Mouse (Mus musculus): ENCODE measurements around the gene Hoxb7. TPM values are rescaled to one million over a fixed set of nuclear protein-coding genes. Genes with fewer than 3 reads are reported as not detected.
A peak's percentile ranks its signal among the peaks of the same experiment; 100 is the strongest.

Hoxb7 gene
- polyA plus RNA-seq, 1 experiment from 2014 or later: 101 TPM

- Histone ChIP-seq H3K27ac (peak overlapping the region; percentile 100), H3K4me2 (replicated peaks) (peak overlapping the region; percentile 100), H3K4me3 (peak overlapping the region; percentile 99), H3K9me3 (no peaks in the 10 kb centered on the region), H3K36me3 (peaks cover 8% of the 10 kb centered on the region), H3K27me3 (replicated peaks) (no peaks in the 10 kb centered on the region), H3K9ac (peak overlapping the region; percentile 100), H3K4me1 (peaks cover 76% of the 10 kb centered on the region)
- 3% methylated on average over 4 of the region's 4 CpGs for WGBS
- no peak for ATAC-seq (ENCODE audit: low FRiP score, low read depth)
Measured at GRCm38 (mm10) chr11:96309288-96309687, 22.9 kb downstream of the Hoxb7 start.

DNA sequence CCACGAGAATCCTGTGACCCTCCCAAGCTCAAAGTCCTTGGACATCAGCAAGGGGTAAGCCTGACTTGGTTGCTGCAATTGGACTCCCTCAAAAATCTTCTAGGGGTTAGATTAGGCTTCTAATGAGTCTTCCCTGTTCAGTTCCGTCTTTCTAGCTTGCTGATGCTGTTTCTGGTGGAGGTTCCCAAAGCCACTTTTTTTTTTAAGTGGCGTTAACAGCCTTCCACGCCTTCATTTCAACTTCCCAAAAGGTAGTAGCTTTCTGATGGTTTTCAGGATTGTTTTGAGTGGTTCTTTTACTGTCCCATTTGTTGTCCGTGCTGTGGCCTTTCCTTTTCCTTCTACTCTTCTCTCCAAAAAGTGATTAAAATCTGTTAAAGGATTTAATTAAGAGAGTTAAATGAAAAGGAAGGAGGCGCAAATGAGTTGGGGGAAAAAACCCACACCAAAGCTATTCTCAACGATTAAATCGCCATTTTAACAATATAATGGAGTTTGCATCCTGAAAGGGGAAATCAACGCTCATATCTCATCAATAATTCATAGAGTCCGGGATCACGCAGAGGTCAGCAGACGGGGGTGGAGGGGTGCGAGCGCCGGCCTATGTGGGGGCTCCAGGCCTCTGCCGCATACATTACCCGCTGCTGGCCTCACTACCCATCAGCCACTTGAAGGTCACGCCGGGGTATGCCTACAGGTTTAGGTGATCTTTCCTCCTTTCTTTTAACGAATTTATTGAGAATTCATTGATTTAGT, 23.9 kb downstream of the Hoxb7 start:
- WGBS: 2% methylated on average over 20 of the region's 20 CpGs
- peak overlapping the region; percentile 100 for H3K4me2 ChIP-seq (replicated peaks)
- 0 out of 2 replicates have a peak, but pooled peaks have one; percentile 54 for ATAC-seq (ENCODE audit: low FRiP score, low read depth)
- H3K27me3 ChIP-seq (replicated peaks): no peaks in the 10 kb centered on the region
- peak overlapping the region; percentile 100 for H3K27ac ChIP-seq
- H3K9ac ChIP-seq: peak overlapping the region; percentile 100
- H3K36me3 ChIP-seq: peaks cover 3% of the 10 kb centered on the region
- H3K9me3 ChIP-seq: no peaks in the 10 kb centered on the region
- peaks cover 83% of the 10 kb centered on the region for H3K4me1 ChIP-seq
- peak overlapping the region; percentile 99 for H3K4me3 ChIP-seq

GRCm38 (mm10) chr11:96311097-96311496, 24.7 kb downstream of the Hoxb7 start:
- ATAC-seq (ENCODE audit: low FRiP score, low read depth): no peak
- no peaks in the 10 kb centered on the region for H3K9me3 ChIP-seq
- H3K9ac ChIP-seq: peak overlapping the region; percentile 100
- WGBS: 2% methylated on average over 6 of the region's 6 CpGs
- peak overlapping the region; percentile 99 for H3K4me3 ChIP-seq
- no peaks in the 10 kb centered on the region for H3K27me3 ChIP-seq (replicated peaks)
- H3K36me3 ChIP-seq: no peaks in the 10 kb centered on the region
- H3K27ac ChIP-seq: peak overlapping the region; percentile 100
- peaks cover 81% of the 10 kb centered on the region for H3K4me1 ChIP-seq
- peak overlapping the region; percentile 100 for H3K4me2 ChIP-seq (replicated peaks)

GRCm38 (mm10) chr11:96311520-96312417, 25.3 kb downstream of the Hoxb7 start:
- Histone ChIP-seq H3K27ac (peak overlapping the region; percentile 100), H3K4me2 (replicated peaks) (peak overlapping the region; percentile 100), H3K27me3 (replicated peaks) (no peaks in the 10 kb centered on the region), H3K9me3 (no peaks in the 10 kb centered on the region), H3K4me3 (peak overlapping the region; percentile 99), H3K4me1 (peaks cover 80% of the 10 kb centered on the region), H3K9ac (peak overlapping the region; percentile 100), H3K36me3 (no peaks in the 10 kb centered on the region)
- ATAC-seq (ENCODE audit: low FRiP score, low read depth): peak; percentile 55
- WGBS: under 1% methylated on average over 31 of the region's 31 CpGs

GRCm38 (mm10) chr11:96313134-96313533, 26.7 kb downstream of the Hoxb7 start:
- Histone ChIP-seq H3K9me3 (no peaks in the 10 kb centered on the region), H3K4me2 (replicated peaks) (peak overlapping the region; percentile 100), H3K27ac (peak overlapping the region; percentile 100), H3K36me3 (no peaks in the 10 kb centered on the region), H3K4me3 (peak overlapping the region; percentile 99), H3K9ac (peak overlapping the region; percentile 100), H3K27me3 (replicated peaks) (no peaks in the 10 kb centered on the region), H3K4me1 (peaks cover 76% of the 10 kb centered on the region)
- WGBS: 14% methylated on average over 2 of the region's 2 CpGs
- no peak for ATAC-seq (ENCODE audit: low FRiP score, low read depth)

DNA sequence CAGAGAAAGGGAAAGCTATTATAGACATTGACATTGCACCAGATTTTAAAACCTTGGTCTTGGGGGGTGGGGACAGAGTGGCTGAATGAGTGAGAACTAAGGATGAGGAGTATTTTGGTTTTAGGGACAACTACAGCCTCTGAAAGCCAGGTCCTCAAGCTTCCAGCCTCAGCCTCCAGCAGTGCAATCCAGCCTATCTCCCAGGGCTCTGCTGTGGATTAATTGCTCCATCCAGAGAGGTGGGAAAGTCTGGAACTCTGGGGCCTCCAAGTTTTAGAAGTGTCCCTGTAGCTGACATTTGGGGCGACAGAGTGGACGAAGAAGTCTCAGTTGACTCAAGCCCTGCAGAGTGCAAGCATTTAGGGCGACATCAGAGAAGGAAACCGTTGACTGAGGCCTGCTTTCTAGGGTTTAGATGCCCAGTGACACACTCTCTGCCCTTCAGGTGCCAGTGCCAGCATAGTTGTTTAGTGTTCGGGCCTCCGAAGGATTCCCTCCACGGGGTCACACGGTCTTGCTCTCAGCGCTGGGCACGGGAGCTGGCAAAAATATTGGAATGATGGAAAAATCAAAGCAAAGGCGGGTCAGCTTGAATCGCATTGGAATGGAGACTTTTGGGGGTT, 27.5 kb downstream of the Hoxb7 start:
- H3K9me3 ChIP-seq: no peaks in the 10 kb centered on the region
- H3K27ac ChIP-seq: peak overlapping the region; percentile 100
- H3K4me1 ChIP-seq: peaks cover 70% of the 10 kb centered on the region
- no peaks in the 10 kb centered on the region for H3K36me3 ChIP-seq
- peak overlapping the region; percentile 100 for H3K4me2 ChIP-seq (replicated peaks)
- H3K9ac ChIP-seq: peak overlapping the region; percentile 100
- WGBS: 2% methylated on average over 12 of the region's 12 CpGs
- no peak for ATAC-seq (ENCODE audit: low FRiP score, low read depth)
- peak overlapping the region; percentile 99 for H3K4me3 ChIP-seq
- H3K27me3 ChIP-seq (replicated peaks): no peaks in the 10 kb centered on the region

- no peaks in the 10 kb centered on the region for H3K36me3 ChIP-seq
- peak overlapping the region; percentile 100 for H3K27ac ChIP-seq
- no peaks in the 10 kb centered on the region for H3K27me3 ChIP-seq (replicated peaks)
- H3K9ac ChIP-seq: peak overlapping the region; percentile 100
- 1% methylated on average over 34 of the region's 34 CpGs for WGBS
- peaks cover 61% of the 10 kb centered on the region for H3K4me1 ChIP-seq
- peak overlapping the region; percentile 100 for H3K4me2 ChIP-seq (replicated peaks)
- H3K9me3 ChIP-seq: no peaks in the 10 kb centered on the region
- peak overlapping the region; percentile 99 for H3K4me3 ChIP-seq
- ATAC-seq (ENCODE audit: low FRiP score, low read depth): no peak
Measured at GRCm38 (mm10) chr11:96314671-96315343, 28.4 kb downstream of the Hoxb7 start.

GRCm38 (mm10) chr11:96315344-96315681, 28.9 kb downstream of the Hoxb7 start:
- H3K27me3 ChIP-seq (replicated peaks): no peaks in the 10 kb centered on the region
- peak overlapping the region; percentile 100 for H3K4me2 ChIP-seq (replicated peaks)
- ATAC-seq (ENCODE audit: low FRiP score, low read depth): no peak
- H3K4me1 ChIP-seq: peaks cover 58% of the 10 kb centered on the region
- H3K4me3 ChIP-seq: peak overlapping the region; percentile 99
- H3K36me3 ChIP-seq: no peaks in the 10 kb centered on the region
- peak overlapping the region; percentile 100 for H3K9ac ChIP-seq
- H3K9me3 ChIP-seq: no peaks in the 10 kb centered on the region
- H3K27ac ChIP-seq: peak overlapping the region; percentile 100
- WGBS: 3% methylated on average over 5 of the region's 5 CpGs

DNA sequence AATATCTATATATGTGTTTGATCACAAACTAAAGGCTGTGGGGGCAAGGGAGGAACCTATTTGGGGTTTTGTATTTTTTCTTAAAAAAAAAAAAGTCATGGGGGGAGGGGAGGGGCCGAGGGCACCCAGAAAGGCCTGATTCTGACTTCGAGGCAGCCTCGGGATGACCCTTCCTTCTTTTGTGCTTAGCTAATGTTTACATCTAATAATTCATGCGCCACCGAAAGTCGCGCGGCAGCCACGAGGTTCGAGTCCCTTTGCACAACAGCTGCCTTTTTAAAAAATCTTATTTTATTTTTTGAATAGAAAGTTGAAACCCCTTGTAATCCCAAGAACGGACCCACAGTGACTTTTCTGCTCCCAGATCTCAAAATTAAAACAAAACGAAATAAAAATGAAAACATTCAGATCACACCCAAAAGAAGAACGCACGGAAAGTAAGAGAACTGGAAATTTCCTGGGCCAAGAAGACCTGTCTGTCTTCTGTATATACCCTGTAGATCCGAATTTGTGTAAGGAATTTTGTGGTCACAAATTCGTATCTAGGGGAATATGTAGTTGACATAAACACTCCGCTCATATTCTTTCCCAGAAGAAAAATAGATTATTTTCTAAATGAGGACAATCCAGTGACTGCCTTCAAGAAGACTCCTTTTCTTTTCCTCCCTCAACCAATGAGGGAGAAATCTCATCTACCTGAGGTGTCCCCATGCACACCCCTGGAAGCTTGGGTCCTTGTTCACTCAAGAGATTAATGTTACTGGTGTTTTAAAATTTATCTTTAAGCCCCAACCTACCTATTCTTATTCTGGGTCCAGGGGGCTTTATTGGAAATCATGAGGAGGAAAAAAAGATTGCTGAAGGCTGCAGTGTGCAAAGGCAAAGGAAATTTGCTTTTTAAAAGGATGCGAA, 30.5 kb downstream of the Hoxb7 start:
- Histone ChIP-seq H3K9ac (peak overlapping the region; percentile 100), H3K27me3 (replicated peaks) (no peaks in the 10 kb centered on the region), H3K27ac (peak overlapping the region; percentile 100), H3K36me3 (peaks cover 5% of the 10 kb centered on the region; the same call in 1 of the 2 replicates), H3K4me3 (peak overlapping the region; percentile 99), H3K9me3 (no peaks in the 10 kb centered on the region), H3K4me1 (peaks cover 61% of the 10 kb centered on the region), H3K4me2 (replicated peaks) (peak overlapping the region; percentile 100)
- no peak for ATAC-seq (ENCODE audit: low FRiP score, low read depth)
- 4% methylated on average over 18 of the region's 18 CpGs for WGBS

DNA sequence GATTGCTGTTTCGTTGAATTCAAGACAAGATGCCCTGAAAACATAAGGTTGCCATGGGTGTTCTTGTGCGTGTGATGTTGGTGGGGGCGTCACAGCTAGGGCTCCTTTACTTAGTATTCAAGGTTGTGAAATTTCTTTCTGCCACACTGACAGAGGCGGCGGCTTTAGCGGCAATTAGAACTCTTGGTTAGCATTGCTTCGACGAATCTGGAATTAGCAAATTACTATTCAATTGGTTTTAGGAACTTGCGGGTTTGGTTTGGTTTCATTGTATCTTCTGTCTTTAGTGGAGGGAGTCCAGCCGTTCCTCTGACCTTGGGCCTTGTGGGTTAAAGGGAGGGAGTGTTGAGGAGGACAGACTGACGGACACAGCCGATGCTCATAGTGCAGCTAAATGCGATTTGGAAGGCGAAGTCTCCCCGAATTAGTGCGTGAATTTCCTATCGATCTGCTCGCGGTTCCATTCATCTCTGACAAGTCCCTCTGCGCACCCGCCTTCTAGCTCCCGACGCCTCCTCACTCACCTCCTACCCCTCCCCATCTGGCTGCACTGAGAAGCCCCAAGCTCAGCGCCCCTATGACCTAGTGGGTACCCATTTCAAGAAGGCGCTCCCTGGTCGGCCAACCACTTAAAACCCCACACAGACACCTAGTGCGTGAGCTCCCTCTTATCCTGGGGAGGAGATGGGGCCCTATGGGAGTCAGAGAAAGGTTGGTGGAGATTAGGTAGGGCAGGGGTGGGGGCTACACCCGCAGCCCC, 31.4 kb downstream of the Hoxb7 start, which contains the start of gene Hoxb4:
Gene Hoxb4 (plus strand): TSS at position 660 of the 760 bp plus-strand sequence.
- ATAC-seq (ENCODE audit: low FRiP score, low read depth): 0 out of 2 replicates have a peak, but pooled peaks have one; percentile 8
- H3K27ac ChIP-seq: peak within 1 kb of the TSS; percentile 100
- peak within 1 kb of the TSS; percentile 99 for H3K4me3 ChIP-seq
- peaks cover 61% of the 10 kb centered on the region for H3K4me1 ChIP-seq
- no peaks in the 10 kb centered on the region for H3K27me3 ChIP-seq (replicated peaks)
- H3K4me2 ChIP-seq (replicated peaks): peak within 1 kb of the TSS; percentile 100
- peaks cover 5% of the 10 kb centered on the region; the same call in 1 of the 2 replicates for H3K36me3 ChIP-seq
- H3K9me3 ChIP-seq: no peaks in the 10 kb centered on the region
- H3K9ac ChIP-seq: peak within 1 kb of the TSS; percentile 100
- WGBS: 2% methylated on average over 28 of the region's 28 CpGs
